Mouse (Mus musculus) 416B (cell line): ENCODE data around the gene Nfia.

Experiments used
- DNase-seq: peaks from one replicate; pipeline ENCODE4 v3.0.0; 2011; ENCODE audit warnings: low read depth

Gene Nfia

DNA sequence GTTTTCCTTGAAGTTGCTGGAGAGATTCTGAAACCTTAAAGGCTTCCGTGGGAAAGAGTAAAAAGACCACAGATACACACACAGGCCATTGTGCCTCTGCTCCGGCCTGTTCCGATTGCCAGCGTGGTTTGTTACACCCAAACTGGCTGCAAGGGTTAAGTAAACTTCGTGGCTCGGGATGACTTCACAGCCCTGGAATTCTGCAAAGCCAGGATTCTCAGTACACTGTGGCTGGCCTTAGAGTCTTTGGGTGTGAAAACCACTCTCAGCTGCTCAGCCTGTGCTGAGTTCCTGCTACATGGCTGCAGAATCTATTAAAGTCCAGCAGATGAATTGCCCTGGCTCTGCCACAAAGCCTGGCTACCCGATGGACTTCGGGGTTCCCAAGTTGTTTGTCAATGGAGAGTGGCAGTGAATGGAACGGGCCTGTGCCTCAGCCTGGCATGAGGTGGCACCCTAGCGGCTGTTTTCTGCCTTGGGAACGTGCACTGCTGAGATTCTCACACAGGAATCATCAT, 231.6 kb downstream of the Nfia start:
- DNase-seq: no peak

DNA sequence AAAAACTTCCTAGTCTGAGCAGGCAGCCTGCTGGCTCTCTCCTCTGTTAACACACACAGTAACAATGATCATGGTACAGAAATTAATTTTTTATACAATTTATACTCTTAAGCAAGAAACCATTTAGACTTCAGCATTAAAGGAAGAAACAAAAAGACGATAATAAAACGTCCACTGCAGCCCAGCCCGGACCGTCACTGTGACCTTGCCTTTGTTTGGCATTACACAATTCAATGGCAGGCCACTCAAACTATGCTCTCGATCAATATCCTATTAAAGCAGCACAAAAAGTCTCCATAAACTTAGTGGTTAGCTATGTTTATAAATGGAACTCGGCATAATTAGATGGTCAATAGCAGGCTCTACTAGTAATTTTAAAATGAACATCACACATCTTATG, 232.5 kb downstream of the Nfia start:
- DNase-seq: no peak

DNA sequence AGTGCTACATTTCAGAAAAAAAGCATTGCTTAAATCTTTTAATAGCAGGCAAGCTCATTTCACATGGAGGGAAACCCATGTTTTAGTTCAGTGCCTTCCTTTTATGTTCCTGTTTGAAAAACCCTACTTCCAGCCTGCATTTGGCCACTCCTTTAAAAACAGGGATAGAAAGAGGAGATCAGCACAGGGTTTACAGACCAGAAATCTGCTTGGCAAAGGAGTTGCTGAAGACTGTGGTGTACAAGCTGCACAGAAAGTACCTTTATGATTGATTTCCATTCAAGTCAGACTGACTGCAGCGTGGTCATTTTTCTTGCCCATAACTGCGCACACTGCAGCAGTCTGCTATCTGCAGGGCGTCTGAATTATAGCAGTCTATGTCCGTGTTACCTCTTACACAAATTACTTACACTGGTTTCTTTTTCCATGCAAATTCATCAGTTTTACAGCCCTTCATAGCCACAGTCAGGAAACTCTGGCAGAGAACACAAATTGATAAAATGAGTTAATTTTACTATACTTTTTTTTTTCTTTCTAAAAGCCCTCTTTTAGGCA, 236.4 kb downstream of the Nfia start:
- no peak for DNase-seq

DNA sequence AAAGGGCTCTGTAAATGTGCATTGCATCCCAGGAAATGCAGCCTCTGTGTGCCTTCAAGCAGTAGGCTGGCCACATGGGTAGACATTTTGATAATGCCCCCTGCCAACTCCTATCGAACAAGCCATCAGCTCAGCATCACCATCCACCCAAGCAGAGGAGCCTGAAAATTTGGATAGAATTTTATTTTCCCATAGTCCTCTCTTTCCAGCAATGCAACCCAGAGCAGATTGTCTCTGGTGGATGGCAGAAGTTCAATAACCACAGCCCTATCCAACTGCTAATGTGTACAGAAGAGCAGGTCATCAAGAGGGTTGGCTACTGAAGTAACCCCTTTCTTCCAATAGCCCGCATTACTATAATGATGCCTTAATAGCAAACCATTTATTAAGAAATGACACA, 237.4 kb downstream of the Nfia start:
- DNase-seq: no peak

DNA sequence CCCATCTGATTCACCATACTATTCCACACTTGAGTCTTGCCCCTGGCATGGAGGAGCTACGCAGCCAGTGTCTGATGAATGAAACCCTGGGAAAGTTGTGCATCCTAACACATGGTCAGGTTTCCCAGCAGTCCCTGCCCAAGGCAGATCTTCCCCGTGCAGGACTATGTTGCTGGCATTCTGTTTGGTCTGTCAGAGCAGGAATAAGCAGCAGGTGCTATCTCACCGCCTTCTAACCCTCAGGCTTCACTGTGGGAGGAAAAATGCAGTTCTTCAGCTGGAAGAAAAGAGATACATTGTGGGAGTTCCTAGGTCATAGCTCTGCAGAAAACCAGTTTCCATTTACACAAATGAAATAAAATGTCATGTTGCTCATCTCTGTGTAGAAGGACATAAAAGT, 247.3 kb downstream of the Nfia start:
- DNase-seq: no peak

DNA sequence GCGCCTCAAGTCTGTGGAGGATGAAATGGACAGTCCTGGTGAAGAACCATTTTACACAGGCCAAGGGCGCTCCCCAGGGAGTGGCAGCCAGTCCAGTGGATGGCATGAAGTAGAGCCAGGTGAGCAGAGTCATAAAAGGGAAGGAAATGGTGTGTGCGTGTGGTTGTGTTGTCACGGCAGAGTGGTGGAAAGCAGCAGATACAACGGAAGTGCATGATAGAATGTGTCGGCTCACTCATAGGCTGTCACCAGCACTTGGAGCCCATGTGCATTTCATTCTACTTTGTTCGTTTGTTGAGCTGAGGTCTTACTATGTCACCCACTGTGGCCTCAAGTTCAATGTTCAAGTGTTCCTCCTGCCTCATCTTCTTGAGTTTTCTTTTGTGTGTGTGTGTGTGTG, 248.3 kb downstream of the Nfia start:
- no peak for DNase-seq

DNA sequence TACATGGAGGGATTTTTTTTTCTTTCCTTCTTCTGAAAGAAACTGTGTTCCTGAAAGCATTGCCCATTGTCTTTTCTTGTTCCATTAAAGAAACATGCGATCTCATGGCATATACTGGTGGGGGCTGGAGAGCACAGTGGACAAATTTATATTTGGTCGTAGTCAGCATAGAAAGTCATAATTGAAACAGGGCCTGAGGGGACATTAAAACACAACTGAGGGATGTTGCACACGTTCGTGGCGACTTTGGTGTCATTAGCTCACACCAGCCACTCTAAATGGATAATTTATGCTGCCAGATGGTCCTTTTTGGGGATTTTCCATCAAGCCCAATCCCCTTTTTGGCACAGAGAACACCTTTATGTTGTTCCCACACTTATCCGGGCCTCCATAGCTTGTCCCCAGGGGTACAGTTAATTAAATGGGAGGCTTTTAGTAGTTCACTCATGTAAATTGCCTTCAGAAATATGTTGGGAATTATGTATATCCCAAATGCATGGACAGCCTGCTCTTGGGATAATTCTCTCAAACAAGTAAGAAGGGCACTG, 250.8 kb downstream of the Nfia start:
- no peak for DNase-seq

DNA sequence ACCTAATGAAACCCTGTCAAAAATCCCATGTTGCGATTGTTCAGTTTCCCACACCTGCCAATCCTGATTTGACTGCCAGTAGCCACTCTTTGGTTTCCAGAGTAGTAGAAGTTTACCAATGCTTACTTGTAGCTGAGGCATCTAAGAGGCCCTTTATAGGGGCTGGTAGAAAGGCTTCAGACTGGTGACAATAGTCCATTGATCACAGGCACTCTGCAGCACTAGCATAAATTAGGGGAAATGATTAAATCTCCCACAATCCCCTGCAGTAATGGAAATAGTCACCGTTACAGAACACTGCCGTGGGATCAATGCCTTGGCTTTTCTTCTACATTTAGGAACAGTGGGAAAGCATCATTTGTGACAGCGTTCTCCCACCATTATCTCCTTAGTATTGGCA, 254.9 kb downstream of the Nfia start:
- DNase-seq: no peak

DNA sequence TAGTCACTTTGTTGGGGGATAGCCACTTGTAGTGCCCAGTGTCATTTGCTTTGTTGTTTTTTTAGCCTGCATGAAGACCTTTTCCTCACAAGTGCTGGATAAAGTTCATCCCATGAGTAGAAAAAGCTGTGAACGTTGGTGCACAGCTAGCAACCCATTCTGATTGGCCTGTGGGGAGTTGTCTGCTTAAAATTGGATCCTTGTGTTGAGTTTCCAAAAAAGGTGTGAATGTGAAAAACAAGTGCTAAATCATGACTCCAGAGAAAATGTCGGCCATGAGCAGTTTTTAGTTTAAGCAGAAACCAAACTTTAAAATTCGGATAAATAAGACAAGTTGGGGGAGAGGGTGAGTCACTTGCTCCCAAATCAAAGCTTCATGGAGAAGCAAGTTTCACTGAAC, 259.3 kb downstream of the Nfia start:
- DNase-seq: no peak

DNA sequence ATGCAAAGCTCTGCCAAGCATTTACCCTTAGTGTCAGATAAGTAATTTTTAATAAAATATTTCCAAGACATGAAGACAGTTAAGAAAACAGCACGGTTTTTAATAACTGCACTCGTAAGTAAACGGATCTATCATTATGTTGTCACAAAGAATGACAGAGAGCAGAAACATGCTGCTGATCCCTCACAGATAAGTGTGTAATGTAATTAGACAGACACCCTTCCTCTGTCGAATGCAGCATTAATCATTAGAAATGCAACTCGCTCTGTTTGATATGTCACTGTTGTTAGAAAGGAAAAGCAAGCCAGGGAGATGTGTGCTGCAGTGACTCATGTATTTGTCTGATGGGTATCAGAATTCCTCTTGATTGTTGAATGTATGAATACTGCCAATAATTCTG, 259.8 kb downstream of the Nfia start:
- no peak for DNase-seq

DNA sequence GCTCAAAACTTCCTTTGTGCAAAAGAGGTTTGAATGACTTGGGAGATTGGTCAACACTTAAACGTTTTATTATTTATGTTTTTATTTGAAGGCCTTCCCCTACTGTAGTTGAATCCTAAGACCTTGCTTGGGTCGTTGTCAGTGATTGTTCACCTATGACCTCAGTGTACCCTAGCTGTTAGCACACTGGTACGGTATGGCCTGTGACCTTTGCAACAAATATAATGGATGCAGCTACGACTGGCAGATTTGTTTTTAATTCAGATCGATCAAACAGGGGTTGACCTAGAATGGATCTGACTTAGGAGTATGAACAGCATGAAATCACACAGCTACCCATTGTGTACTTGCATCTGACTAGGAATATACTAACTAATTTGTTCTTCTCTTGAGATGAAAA, 266.6 kb downstream of the Nfia start:
- no peak for DNase-seq

DNA sequence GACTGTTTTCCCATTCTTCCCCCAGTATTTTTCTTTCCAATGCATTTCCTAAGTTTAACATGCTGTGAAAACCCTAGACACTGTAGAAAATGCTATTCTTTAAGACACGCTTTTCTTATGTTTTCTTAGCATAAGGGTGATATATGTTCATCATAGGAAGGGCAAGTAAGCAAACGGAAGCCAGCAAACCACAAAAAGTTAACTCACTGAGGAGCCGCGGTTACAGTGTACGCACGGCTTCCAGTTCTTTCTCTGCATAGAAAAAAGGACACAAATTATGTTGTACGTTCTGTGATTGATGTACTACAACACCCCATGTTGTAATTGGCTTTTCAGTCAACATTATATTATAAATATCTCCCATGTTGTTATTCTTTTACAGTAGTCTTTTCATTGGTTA, 267.6 kb downstream of the Nfia start:
- peak; percentile 83 for DNase-seq

DNA sequence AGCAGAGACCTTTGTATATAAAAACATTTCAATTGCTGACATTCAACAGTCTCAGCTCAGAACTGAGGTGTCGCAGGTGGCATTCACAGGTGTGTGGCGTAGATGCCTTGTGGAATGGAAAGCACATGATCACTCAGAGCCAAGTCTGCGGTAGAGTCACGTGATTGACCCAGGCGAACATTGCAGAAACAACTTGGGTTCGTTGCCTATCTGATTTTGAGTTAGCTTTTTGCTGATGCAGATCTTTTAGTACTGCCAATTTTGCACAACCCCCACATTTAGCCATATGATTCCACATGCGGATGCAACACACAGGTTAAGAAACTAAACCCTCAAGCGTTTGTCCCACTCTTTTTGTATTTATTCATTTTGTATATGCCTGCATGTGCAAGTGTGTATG, 272.1 kb downstream of the Nfia start:
- DNase-seq: no peak

DNA sequence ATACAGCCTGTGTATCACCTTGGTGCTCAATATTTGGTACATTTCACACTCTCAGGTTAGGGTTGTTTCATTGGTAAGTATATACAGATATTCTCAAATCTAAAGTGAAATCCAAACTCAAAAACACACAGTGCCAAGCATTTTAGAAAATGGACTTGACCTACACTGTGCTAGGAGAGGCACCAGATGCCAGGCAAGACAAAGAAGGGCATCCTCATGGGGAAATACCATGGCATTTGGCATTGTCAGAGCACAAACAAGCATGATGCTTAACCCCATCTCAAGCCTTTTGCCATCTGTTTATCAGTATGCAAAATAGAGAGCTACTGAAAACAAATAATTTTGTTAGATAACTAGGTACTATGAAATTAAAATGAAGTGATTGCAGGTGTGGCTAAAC, 274.8 kb downstream of the Nfia start:
- DNase-seq: no peak

DNA sequence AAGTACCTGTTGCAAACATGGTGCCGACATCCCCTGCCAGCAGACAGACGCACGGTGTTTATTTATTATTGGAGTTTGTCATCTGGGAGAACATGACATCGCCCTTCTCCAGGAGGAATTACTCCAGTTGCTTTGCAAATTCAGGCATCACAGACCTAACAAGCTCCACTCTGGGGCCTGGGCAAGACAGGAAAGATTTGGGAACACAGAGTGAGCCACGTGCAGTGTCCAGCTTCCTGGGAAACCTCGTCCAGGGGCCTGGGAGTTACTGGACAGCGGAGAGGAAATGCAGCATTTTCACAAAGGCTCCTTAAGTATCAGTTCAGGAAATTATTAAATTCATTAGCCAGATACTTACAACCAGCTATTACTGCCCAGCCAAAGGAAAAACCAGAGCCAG, 277.1 kb downstream of the Nfia start:
- no peak for DNase-seq

DNA sequence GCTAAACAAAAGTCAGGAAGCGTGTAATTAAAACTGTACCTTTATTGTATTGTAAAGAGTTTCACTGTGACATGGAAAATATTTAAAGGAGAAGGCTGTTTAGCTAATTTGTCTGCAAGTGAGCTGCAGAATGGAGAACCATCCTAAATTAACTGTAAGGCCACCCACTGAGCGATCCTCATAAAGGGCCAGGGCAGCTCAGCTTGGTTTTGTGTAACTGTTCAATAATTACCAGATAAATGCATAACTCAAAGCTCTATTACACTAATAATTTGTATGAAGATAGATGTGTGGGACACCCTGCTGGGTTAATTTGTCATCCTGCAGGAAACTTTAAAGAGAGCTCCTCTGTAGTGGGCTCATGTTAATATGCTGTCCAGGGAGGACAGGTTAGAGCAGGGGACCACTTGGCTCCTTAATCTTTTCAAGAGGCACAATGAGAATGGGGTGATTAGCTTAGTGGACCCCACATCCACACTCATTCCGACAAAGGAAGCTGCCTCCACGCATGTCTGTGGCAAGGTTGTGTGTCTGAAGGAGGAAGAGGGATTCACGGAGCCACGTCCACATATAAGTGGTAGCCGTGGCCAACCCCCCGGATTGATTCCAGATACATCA, 277.6 kb downstream of the Nfia start:
- no peak for DNase-seq

DNA sequence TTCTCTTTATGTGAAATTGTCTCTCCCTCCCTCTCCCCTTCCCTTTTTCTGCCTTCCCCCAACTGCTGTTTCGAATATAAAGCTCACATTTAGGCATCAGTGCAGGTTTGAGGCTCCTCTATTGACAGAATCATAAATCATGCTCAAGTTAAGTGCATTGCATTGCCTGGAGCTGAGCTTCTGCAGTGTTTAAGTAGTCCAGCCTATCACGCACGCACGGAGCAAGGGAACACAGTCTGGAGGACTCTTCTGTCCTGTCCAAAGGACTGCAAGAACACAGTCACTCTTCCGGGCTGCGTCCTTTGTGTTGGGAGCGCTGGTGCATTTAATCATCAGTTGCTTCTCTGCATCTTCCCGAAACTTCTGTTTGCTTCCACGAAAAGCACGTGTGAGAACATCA, 278.2 kb downstream of the Nfia start:
- no peak for DNase-seq

DNA sequence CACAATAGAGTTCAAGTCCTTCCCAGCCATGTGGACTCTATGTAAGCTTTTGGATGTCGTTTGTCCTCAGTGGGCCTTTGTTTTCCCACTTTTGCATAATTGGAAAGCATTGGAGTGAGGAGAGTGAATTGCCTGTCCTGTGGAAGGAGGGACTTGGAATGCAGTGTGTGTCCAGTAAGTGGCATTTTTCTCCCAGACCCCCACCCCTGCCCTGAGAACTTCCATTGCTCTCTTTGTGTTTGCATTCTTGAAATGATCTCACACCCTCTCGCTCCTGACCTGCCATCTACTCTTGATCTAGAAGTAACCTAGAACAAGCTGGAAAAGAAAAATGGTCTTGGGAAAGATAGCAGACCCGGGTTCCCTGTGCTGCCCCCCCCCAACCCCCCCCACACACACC, 278.8 kb downstream of the Nfia start:
- DNase-seq: no peak

DNA sequence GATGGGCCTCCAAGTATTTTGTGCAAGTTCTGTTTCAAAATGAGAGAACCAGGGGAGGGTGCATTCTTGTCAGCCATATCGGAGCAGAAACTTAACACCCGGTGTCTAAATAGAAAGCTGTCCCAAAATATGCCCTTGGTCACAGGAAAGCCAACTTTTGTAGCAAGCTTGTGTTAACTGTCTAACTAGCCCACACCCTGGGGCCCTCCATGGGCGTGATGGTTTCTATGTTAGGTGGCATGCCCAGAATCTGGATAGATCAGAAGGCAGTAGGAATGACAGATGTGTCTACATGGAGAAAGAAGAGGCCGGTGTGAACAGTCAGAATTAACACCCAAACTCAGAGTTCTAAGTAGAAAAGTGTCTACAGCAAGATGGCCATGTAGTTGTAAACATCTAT, 282.5 kb downstream of the Nfia start:
- no peak for DNase-seq

DNA sequence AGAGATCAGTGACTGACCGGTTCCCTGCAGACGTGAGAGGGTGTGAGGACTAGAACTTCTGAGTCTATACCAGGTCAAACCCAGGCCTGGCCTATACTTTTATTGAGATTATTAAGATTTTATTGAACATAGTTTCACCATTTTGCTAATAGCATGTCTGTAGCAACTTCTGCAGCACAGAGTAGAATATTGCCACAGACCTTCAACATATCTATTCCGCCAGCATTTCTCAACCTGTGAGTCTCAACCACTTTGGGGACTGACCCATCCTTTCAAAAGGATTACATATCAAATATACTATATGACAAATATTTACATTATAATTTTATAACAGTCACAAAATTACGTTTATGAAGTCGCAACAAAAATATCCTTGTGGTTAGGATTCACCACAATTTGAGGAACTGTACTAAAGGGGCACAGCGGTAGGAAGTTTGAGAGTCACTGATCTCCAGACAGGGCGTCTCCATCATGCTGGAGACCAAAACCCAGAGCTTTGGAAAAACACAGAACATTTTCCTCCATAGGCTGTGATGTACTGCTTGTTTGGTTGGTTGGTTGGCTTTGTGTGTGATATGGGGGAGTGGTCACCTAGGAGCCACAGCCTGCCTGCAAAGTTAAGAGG, 284.0 kb downstream of the Nfia start:
- peak; percentile 64 for DNase-seq

DNA sequence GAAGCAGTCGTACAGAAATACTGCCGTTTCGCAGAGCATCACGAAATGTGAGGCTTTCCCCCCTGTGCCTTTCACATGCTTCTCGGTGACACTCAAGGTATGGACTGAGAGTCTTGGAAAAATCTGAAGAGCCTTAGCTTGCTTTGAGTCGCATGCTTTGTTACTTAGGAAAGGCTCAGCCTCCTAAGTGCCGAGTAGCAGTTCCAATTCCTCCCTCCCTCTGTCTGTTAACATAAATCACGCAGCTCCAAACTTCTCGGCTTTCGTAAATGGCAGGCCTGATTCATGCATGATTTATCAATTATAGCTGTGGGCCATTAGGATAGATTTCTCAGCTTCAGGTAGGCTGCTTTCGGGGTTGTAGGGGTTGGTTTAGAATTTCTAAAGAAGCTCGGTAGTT, 284.7 kb downstream of the Nfia start:
- no peak for DNase-seq

DNA sequence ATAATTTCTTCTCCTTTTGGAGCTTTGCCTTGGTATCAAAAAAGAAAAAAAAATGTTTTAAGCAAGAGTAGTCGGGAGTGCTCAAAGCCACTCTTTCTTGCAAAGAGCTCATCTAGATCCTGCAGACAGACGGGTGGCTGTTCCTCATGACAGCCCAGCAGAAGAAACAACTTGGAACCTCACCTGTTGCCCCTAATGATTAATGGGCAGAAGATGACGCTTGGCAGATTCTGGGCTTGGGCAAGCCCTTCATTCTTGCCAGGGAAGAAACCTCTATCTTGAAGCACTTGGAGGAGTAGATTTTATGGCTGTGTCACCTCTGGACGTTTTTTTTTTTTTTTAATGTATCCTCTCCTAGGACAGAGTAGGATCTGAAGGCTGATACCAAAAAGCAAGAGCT, 285.2 kb downstream of the Nfia start:
- DNase-seq: no peak

DNA sequence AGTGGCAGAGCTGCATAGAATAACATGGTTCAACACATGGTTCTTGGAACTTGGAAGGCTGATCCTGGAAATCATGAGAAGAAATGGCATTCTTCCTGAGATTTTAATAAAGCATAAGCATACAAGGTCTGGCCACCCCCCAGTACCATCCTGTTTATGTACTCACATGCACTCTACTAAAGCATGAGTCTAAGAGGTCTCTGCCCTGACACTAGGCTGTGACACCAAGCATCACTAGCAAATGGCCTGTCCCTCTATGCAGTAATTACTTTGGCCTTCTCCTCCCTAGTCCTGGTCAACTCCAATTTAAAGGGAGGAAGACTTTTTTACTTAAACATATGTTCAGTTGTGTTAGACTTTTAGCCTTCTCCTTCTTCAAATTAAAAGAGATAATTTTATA, 285.6 kb downstream of the Nfia start:
- DNase-seq: no peak

DNA sequence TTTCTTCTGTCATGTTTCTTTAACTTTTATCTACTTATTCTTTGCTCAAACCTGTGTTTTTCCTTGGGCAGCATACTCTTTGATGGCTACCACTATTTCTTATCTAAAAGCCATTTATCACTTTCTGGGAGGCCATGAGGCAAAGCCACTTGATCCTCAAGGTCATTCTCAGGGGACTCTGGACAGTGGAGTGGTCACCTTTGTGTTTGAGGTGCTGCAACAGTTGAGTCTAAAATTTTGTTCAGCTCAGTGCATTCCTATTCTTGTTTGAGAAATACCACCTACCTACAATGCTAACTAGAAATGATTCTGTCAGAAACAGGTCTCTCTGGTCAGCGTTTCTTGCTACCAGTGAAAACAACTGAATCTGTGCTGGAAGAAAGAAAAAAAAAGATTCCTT, 288.1 kb downstream of the Nfia start:
- no peak for DNase-seq
